Mouse (Mus musculus) mature B cell (primary cell): ENCODE data around the gene Pdzd3.

Experiments used
- in situ Hi-C: fragments of 300-500 bp; cut with MboI; formaldehyde crosslinking; loops from 2 replicates; pipeline ENCODE4 v1.14.3; 2019

Gene Pdzd3

GRCm38 (mm10) chr9:44200458-44200857 is 50.8 kb downstream of the Pdzd3 start:
- in situ Hi-C loops: no loop called here

DNA sequence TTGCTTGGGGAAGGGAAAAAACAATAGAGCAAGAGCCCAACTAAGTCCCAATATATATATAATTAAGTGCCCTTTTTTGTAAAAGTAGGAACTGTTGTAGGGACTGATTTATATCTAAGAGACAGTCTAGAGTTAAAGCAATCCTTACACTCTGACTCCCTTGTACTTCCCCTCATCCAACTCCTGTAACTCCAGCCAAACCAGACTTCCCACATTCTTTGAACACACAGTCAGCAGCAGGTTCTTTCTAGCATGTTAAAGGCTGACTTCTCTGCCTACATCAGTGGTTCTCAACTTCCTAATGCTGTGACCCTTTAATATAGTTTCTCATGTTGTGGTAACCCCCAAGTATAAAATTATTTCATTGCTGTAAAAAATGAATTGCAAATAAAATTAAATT is 51.7 kb downstream of the Pdzd3 start:
- in situ Hi-C loops: no loop called here

GRCm38 (mm10) chr9:44199166-44199565 is 52.1 kb downstream of the Pdzd3 start:
- in situ Hi-C loops: no loop called here
